Mouse (Mus musculus) embryonic fibroblast, embryonic 13.5 days (primary cell): ENCODE measurements at regions not wholly inside any gene's neighbourhood (a gene's known extent, or its start where the extent isn't known, plus 50 kb on each side); places are given as distances from the start of the nearest gene placed in this dataset.

Experiments used
- H3K27ac ChIP-seq: 2 replicates; pipeline ENCODE4 v1.5.1; 2012; ENCODE audit warnings: low read length, control low read depth, inconsistent platforms; ENCODE audit not compliant: insufficient read depth
- H3K4me1 ChIP-seq: 2 replicates; pipeline ENCODE4 v1.6.1; 2011; ENCODE audit warnings: low read length; ENCODE audit not compliant: control insufficient read depth, insufficient read depth
- H3K4me3 ChIP-seq: 2 replicates; pipeline ENCODE4 v1.5.1; 2011; ENCODE audit warnings: mild to moderate bottlenecking, control low read depth, low read length; ENCODE audit not compliant: insufficient read depth
- CTCF ChIP-seq: IDR thresholded peaks from 2 replicates; pipeline ENCODE4 v1.5.1; 2011; ENCODE audit warnings: mild to moderate bottlenecking, control low read depth, low read length, moderate library complexity, borderline replicate concordance; ENCODE audit not compliant: insufficient read depth
- POLR2A ChIP-seq: IDR thresholded peaks from 2 replicates; pipeline ENCODE4 v1.6.1; 2011; ENCODE audit warnings: low read depth, mild to moderate bottlenecking, control low read depth, low read length, moderate library complexity

DNA sequence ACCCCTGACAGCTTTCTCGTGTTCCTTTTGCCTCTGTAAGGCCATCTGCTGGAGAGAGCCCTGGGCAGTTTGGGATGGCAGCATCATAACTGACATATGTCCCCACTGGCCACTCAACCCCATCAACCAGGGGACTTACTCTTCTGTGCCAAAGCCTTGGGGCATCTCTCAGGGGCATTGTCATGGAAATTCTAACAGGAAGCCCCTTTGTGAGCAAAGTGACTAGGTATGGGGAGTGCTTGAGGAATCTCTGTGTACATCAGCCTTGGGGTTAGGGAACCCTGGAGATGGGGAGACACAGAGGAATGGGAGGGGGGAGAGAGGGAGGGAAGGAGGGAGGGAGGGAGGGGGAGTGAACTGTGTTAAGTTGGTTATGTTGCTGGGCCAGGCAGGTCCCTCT, 147.2 kb downstream of the Tpra1 start:
- no peak for TF ChIP-seq CTCF
- no peak overlapping the region for H3K4me3 ChIP-seq
- 0 out of 2 replicates have a peak, but pooled peaks cover 3% of the 10 kb centered on the region for H3K4me1 ChIP-seq
- H3K27ac ChIP-seq, result no peak overlapping the region

- Histone ChIP-seq H3K4me1 (0 out of 2 replicates have a peak, but pooled peaks cover 3% of the 10 kb centered on the region), H3K27ac (no peak overlapping the region), H3K4me3 (no peak overlapping the region)
- TF ChIP-seq POLR2A (no peak), CTCF (no peak)
Measured at GRCm38 (mm10) chr6:89050575-89051270, 148.7 kb downstream of the Tpra1 start.

DNA sequence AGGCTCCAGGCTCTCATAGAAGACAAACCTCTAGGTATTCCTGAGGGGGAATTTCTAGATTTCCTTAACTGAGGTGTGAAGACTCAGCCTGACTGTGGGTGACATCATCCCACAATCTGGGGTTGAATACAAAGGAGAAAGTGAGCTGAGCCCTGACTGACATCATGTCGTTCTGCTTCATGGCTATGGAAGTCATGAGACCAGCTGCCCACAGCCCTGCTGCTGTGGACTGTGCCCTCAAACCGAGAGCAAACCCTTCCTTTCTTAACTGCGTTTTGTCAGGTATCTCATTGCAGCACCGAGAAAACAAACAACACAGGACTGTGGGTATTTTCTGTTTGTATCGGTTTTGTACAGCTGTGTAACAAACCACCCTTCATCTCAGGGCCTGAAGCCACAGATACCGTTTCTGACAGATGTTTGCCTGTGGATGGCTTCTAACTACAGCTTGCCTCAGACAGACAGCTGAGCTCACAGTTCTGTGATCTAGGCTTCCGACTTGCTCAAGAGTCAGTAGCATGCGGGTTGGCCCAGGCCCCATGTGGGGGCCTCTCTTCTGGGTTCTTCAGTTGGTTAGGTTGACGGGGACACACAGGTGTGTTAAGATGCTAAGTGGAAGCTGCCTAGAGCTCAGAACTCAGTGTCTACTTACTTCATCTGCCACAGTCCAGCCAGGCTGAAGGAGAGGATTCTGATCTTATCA, 150.9 kb downstream of the Tpra1 start:
- no peak for TF ChIP-seq CTCF
- no peak for TF ChIP-seq POLR2A
- H3K4me1 ChIP-seq, result no peaks in the 10 kb centered on the region
- no peak overlapping the region for H3K4me3 ChIP-seq
- no peak overlapping the region for H3K27ac ChIP-seq

DNA sequence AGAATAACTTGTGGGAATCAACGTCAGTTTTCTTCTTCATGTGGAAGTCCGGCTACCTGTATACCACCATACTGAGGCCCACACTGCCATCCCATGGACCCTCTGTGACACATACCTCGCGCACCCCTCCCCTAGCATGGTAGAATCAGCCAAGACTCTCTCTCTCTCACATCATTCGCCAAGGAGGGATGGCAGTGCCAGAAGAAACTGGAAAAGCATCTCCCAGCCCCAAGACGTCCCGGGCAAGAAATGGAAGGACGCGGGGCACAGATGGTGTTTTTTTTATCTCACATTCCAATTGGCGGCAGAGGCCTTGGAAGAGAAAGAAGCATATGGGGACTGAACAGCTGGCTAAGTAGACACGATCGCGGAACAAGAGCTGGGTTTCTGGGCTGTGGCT, 152.0 kb downstream of the Tpra1 start:
- TF ChIP-seq CTCF, result no peak
- TF ChIP-seq POLR2A, result no peak
- Histone ChIP-seq H3K27ac (no peak overlapping the region), H3K4me3 (no peak overlapping the region), H3K4me1 (no peaks in the 10 kb centered on the region)

GRCm38 (mm10) chr6:89059431-89059975, 157.5 kb downstream of the Tpra1 start:
- H3K4me1 ChIP-seq, result no peaks in the 10 kb centered on the region
- TF ChIP-seq CTCF, result no peak
- TF ChIP-seq POLR2A, result no peak
- no peak overlapping the region for H3K27ac ChIP-seq
- H3K4me3 ChIP-seq, result no peak overlapping the region

DNA sequence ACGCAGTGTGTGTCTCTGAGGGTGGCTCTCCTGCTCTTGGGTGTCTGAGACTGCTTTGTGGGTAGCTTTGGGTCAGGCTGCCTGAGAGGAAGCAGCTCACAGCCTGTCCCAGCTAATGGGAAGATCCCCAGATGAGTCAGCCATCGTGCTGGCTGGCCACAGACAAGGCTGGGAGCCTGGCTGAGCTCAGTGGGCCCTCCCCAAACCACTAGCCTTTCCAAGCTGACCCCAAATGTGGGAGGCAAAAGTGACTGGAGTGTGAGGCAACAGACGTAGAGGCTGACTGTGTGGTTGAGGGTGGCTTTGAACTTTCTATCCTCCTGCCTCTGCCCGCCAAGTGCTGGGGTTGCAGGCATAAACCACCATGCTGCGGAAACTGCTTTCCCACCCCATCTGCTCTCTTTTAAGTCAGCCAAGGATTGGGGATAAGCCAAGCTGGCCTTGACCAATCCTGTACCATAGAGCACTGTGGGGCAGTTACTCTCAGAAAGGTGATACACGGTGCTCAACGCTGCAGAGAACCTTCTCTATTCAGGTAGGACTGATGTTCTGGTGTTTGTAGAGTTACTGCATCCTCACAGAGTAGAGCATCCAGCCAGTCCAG, 163.0 kb downstream of the Tpra1 start:
- TF ChIP-seq CTCF, result no peak
- TF ChIP-seq POLR2A, result no peak
- H3K27ac ChIP-seq, result no peak overlapping the region
- H3K4me3 ChIP-seq, result no peak overlapping the region
- no peaks in the 10 kb centered on the region for H3K4me1 ChIP-seq

DNA sequence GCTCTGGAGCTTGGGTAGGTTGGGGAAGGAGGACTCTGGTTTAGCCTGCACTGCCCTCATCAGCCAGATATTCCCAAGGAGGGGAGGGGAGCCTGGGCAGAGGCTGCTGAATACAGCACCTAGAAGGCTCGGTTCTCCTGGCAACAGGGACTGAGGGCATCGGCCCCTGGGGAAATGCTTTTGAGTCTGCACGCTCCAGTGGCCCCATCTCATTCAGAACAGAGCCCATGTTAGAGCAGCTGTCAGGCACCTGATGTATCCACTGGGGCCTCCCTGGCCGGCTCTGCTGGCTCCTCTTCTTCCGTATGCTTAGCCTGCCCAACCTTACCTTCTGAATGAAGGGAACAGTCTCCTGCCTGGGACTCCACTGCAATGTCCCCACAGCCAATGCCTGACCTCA, 164.5 kb downstream of the Tpra1 start:
- TF ChIP-seq POLR2A (no peak), CTCF (no peak)
- H3K4me3 ChIP-seq, result no peak overlapping the region
- H3K27ac ChIP-seq, result no peak overlapping the region
- no peaks in the 10 kb centered on the region for H3K4me1 ChIP-seq

DNA sequence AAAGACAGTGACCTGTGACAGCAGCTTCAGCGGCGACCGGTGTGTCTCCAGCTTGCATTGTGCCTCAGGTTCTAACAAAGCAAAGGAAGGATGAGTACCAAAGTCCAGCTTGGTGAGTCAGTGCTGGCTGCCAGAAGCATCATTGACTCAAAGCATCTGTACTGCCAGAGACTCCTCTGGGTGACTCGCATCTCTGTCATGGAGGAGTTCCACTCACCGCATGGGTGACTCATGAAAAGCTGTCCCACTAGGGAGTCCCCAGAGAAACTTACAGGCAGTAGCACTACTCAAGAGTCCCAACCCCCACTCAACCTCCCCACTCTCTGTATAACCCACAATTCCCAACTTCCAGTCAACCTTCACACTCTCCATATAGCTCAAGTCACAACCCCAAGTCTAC, 166.2 kb downstream of the Tpra1 start:
- no peak overlapping the region for H3K4me3 ChIP-seq
- TF ChIP-seq CTCF (no peak), POLR2A (no peak)
- no peak overlapping the region for H3K27ac ChIP-seq
- no peaks in the 10 kb centered on the region for H3K4me1 ChIP-seq

GRCm38 (mm10) chr6:89069108-89069507, 167.1 kb downstream of the Tpra1 start:
- H3K27ac ChIP-seq, result no peak overlapping the region
- no peaks in the 10 kb centered on the region for H3K4me1 ChIP-seq
- H3K4me3 ChIP-seq, result no peak overlapping the region
- no peak for TF ChIP-seq CTCF
- no peak for TF ChIP-seq POLR2A

DNA sequence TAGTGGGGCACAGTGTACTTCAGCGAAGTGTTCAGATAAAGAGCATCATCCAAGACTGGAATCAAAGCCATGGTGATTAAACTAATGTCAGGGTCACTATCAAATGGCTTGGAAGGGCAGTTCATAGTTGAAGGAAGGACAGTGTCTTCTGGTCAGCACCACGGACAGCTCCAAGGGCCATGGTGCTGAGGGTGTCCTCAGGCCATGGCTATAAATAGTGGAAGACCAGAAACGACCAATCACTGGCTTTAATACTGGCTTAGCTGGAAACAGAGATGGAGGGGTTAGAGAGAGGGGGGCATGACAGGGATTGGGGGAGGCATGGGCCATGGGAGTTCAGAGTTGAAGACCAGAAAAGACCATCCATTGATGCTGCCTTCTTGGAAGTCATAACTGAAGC, 168.0 kb downstream of the Tpra1 start:
- TF ChIP-seq POLR2A (no peak), CTCF (no peak; the same call in 1 of the 2 replicates)
- H3K4me1 ChIP-seq, result no peaks in the 10 kb centered on the region
- H3K4me3 ChIP-seq, result no peak overlapping the region
- H3K27ac ChIP-seq, result no peak overlapping the region
